Mouse (Mus musculus) thymus, postnatal 14 days (tissue): ENCODE data around the gene Nexn.
"Not testable (repeated sequence)": the region's sequence is repeated elsewhere in the genome, so short reads cannot be mapped to it uniquely, and the experiment has no call there.

ENCODE experiments used
- DNase-seq: peaks from one replicate; pipeline ENCODE4 v3.0.0; 2021

Nexn gene

GRCm38 (mm10) chr3:152231333-152232100 lies 34.6 kb downstream of the Nexn start:
- no peak for DNase-seq

- DNase-seq, result no peak
Observed at GRCm38 (mm10) chr3:152229271-152229670, 36.9 kb downstream of the Nexn start.

- no peak for DNase-seq
Observed at GRCm38 (mm10) chr3:152228843-152229242, 37.3 kb downstream of the Nexn start.

- no peak for DNase-seq
Observed at GRCm38 (mm10) chr3:152225906-152226305, 40.2 kb downstream of the Nexn start.

GRCm38 (mm10) chr3:152224918-152225317 lies 41.2 kb downstream of the Nexn start:
- DNase-seq, result no peak

GRCm38 (mm10) chr3:152213416-152213815 lies 52.7 kb downstream of the Nexn start:
- DNase-seq, result no peak

- peak; percentile 60 for DNase-seq
Observed at GRCm38 (mm10) chr3:152211731-152212279, 54.3 kb downstream of the Nexn start.

GRCm38 (mm10) chr3:152210728-152211391 lies 55.3 kb downstream of the Nexn start:
- peak; percentile 85 for DNase-seq

- peak; percentile 100 for DNase-seq
Observed at GRCm38 (mm10) chr3:152209967-152210634, 56.0 kb downstream of the Nexn start, which contains the start of the genes Dnajb4 and Fubp1. TSS of gene Dnajb4 (minus strand) at chr3:152210302. TSS of gene Fubp1 (plus strand) at chr3:152210422.

GRCm38 (mm10) chr3:152209177-152209966 lies 56.8 kb downstream of the Nexn start:
- DNase-seq, result no peak

- DNase-seq, result no peak
Observed at GRCm38 (mm10) chr3:152208096-152208885, 57.9 kb downstream of the Nexn start.

- DNase-seq, result no peak
Observed at GRCm38 (mm10) chr3:152207156-152207555, 59.0 kb downstream of the Nexn start.

- DNase-seq, result peak; percentile 59
Observed at GRCm38 (mm10) chr3:152204577-152204976, 61.6 kb downstream of the Nexn start.

GRCm38 (mm10) chr3:152203996-152204395 lies 62.2 kb downstream of the Nexn start:
- DNase-seq, result peak; percentile 81

- DNase-seq, result peak; percentile 58
Observed at GRCm38 (mm10) chr3:152203411-152203810, 62.7 kb downstream of the Nexn start.

- DNase-seq, result no peak
Observed at GRCm38 (mm10) chr3:152202942-152203341, 63.2 kb downstream of the Nexn start.

GRCm38 (mm10) chr3:152201651-152202050 lies 64.5 kb downstream of the Nexn start:
- no peak for DNase-seq

GRCm38 (mm10) chr3:152201181-152201580 lies 65.0 kb downstream of the Nexn start:
- DNase-seq, result no peak

- DNase-seq, result no peak
Observed at GRCm38 (mm10) chr3:152199125-152199524, 67.0 kb downstream of the Nexn start.

- not testable (repeated sequence) for DNase-seq
Observed at GRCm38 (mm10) chr3:152197246-152197645, 68.9 kb downstream of the Nexn start.

- DNase-seq, result peak; percentile 86
Observed at GRCm38 (mm10) chr3:152193635-152194097, 72.5 kb downstream of the Nexn start.
